Mouse (Mus musculus) cerebellum, postnatal 4 days (tissue): ENCODE results near the gene Rmnd1.
"Not testable (repeated sequence)": the region's sequence is repeated elsewhere in the genome, so short reads cannot be mapped to it uniquely, and the experiment has no call there.

Experiments used
- DNase-seq, 2 experiments: peaks; one replicate each; pipeline ENCODE4 v3.0.0; 2022; ENCODE audit warnings: low spot score in 2 of 2, mixed read lengths in 1 of 2

The Rmnd1 gene

DNA sequence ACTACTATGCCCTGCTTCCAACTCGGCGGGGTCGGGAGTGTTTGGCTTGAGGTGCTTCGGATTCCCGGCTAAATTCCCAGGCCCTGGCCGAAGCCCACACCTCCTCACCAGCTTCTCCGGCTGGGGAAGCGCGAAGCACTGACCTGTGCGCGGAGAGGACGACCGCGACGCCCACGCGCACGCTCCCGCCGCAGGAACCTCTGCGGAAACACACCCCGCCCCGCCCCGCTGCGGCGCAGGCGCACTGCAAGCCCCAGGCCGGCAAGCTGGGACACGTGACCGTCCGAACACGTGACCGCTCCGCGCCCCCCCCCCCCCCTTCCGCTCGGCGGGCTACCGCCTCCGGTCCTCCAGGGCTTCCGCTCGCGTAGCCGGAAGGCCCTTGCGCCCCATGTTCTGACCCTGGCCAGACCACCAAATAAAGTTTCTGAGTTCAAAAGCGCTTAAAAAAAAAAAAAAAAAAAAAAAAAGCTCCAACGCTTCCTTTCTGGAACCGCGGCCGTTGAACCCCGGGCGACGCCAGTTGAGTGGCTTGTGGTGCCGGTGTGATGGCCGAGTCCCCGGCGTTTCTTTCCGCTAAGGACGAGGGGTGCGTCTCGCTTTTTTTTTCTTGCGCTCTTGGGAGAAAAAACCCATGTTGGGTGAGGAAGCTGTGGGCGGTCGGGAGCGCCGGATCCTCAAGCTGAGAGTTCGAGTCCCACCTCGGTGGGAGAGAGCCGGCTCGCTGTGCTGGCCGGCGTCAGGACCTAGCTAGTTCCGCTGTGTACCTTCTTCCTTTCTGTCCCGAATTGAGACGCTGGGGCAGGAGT is at the start of gene Rmnd1, which contains the start of gene Armt1:
Gene Rmnd1, minus strand, starts transcription at position 266 of the 809 bp plus-strand sequence.
Gene Armt1, plus strand, starts transcription at position 345 of the 809 bp plus-strand sequence.
- DNase-seq, result peak; percentile 91 to 96

GRCm38 (mm10) chr10:4481695-4482094 is 49.5 kb upstream of the Rmnd1 start:
- DNase-seq, result no peak

DNA sequence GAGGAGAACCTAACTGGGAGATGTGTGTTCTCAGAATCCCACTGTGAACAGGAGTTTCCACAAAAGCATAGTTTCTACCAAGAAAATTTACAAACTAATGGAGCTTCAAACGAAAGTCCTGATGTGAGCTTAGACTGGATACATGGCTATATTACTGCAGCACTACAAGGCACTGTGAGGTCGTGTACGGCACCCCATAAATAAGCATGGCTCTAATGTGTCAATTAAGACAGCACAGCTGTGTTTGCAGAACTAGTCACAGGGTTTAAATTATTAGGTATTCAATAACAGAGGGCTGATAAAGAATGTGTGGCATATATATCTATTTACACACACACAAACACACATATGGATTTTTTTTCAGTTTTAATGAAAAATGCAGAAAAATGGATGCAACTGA is 48.7 kb upstream of the Rmnd1 start:
- no peak for DNase-seq

DNA sequence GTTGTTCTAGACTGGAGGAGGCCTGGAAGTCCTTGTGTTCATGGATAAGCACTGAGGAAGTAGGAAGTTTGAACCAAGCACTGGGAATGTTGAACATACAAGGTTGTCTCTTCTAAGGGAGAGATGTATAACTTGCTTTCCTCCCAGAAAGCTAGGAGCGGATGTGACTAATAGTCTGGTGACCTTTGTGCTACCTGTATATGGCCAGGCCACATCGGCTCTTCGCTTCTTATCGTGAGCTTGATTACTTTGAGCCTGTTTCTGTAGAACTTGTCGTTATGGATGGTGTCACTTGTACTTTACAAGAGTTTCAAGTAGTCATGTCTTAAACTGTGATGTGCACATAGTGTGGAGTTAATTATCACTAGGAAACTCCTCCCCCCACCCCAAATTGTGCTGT is 44.4 kb upstream of the Rmnd1 start:
- DNase-seq, result no peak

DNA sequence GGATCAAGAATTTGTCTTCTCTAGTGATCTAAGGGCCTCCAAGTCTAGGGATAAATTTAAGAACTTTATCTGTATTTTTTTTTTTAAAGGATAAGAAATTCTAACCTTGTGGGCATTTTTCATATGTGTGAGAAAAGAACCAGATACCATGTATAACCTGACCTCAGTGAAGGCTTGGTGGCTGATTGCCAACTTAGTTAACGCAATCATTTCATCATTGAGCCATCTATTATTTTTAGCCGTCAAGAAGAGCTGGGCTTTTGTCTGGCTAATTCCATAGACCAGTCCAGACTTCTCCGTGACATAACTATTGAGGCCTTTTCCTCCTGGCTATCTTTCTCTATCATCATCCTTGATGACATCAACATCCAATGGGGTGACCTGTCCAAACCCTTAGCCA is 43.2 kb upstream of the Rmnd1 start:
- no peak for DNase-seq

GRCm38 (mm10) chr10:4473591-4473993 is 41.4 kb upstream of the Rmnd1 start:
- no peak for DNase-seq

- no peak for DNase-seq
Observed at GRCm38 (mm10) chr10:4469406-4469805, 37.2 kb upstream of the Rmnd1 start.

GRCm38 (mm10) chr10:4465799-4466198 is 33.6 kb upstream of the Rmnd1 start:
- no peak for DNase-seq

DNA sequence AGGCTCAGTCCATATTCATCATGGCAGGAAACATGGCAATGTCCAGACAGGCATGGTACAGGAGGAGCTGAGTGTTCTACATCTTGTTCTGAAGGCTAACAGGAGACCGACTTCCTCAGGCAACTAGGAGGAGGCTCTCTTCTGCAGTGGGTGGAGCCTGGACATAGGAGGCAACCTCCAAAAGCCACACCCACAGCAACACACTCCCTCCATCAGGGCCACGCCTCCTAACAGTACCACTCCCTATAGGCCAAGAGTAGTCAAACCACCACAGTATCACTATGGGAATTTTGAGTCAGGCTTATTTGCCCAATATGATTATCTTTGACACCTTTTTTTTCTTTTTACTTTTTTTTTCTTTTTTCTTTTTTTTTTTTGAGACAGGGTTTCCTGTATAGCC is 28.0 kb upstream of the Rmnd1 start:
- no peak for DNase-seq

DNA sequence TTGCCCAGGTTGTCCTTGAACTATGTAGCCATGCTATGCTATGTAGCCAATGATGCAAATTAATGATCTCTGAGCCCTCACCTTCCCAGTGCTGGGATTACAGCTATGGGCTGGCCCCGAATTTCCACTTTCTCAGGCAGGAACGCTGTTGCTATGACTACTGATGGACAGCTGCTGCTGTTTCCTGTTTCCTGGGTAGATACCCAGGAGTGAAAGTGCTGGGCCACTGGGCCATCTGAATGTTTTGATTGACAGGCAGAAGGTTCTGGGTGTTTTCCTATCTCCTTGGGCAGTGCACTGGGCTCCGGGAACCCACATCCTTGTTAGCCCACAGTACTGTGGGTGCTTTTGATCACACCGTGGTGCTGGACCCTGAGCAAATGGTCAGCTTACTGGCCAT is 24.2 kb upstream of the Rmnd1 start:
- DNase-seq, result no peak

GRCm38 (mm10) chr10:4435416-4435815 is 3.2 kb upstream of the Rmnd1 start:
- DNase-seq, result no peak

- not testable (repeated sequence) for DNase-seq
Observed at GRCm38 (mm10) chr10:4433871-4434270, 1.7 kb upstream of the Rmnd1 start.

GRCm38 (mm10) chr10:4432996-4433755 is 988 bp upstream of the Rmnd1 start:
- DNase-seq, result no peak

DNA sequence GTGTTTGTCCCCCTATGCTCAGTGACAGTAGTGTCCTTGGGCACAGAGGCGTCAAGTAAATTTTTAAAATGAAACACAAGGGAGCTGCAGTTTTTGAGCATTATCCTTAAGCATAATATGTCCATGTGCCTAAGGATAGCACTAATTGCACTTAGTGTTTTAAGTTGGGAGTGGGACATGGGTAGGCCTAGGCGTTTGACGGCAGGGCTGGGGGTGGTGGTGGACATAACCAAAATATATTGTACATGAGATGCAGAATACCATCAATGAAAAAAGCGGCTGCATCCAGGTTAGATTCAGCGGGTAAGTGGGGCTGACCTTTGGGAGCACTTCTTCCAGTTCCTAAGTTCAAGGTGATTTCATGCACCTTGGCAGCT is 454 bp downstream of the Rmnd1 start:
- DNase-seq, result no peak

DNA sequence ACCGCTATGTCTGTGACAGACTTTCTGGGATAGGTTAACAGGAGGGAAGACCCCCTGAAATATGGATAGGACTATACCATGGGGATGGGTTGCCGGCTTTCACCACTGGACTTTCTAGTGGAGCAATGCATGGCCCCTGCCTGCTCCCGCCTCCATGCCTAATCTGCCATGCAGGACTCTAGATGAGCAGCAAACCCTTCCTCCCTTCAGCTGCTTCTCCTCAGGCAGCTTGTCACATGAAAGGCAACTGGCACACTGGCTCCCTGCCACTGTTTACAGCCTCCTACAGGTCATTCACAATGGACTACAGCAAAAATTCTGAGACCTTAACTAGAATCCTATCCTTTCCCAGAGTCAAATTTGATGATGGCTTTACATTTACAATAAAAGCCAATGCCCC is 1.4 kb downstream of the Rmnd1 start:
- peak in 1 of 2 experiments; percentile 26 for DNase-seq

DNA sequence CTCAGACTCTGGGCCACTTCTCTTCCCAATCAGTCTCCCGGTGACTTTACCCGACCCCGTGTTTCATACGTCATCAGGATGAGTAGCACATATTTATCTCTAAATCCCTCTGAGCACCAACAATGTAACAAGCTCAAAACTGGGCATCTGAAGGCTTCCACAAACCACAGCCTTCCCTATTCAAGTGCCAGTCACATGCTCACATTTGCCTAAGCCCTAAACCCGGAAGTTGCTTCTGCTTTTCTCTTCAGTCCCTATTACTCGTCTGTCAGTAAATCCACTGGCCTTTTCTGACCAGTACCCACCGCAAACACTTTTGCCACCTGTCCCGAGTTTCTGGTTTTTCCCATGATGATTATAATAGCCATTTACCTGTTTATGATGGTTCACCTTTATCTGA is 1.8 kb downstream of the Rmnd1 start:
- DNase-seq, result no peak

- no peak for DNase-seq
Observed at GRCm38 (mm10) chr10:4425245-4425644, 6.9 kb downstream of the Rmnd1 start.

GRCm38 (mm10) chr10:4407191-4407590 is 25.0 kb downstream of the Rmnd1 start:
- no peak for DNase-seq

- DNase-seq, result no peak
Observed at GRCm38 (mm10) chr10:4405511-4405910, 26.7 kb downstream of the Rmnd1 start.

GRCm38 (mm10) chr10:4404895-4405491 is 27.2 kb downstream of the Rmnd1 start:
- DNase-seq, result peak in 1 of 2 experiments; percentile 53

- DNase-seq, result no peak
Observed at GRCm38 (mm10) chr10:4398058-4398457, 34.1 kb downstream of the Rmnd1 start.

GRCm38 (mm10) chr10:4395321-4395720 is 36.9 kb downstream of the Rmnd1 start:
- DNase-seq, result no peak

DNA sequence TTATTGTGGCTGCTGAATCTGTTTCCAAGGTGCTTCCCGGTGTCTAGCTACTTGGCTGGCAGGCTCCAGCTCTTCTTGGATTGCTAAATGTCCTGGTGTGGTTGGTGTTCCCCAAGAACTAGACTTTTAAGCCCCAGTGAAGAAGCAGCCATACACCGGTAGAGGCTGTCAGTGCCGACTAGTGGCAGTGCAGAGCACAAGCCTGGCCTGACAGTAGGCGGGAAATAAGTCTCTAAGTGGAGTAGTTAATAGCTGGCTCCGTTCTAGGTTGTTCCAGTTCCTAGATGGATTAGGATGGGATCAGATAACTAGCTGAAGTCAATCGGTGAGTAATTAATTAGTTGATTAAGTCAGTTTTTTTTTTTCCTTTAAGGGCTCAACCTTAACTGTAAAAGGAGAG is 40.3 kb downstream of the Rmnd1 start:
- no peak for DNase-seq
